8 mouse cellular contexts compared by ENCODE assay signal in genomic region chr7:127233765-127234164, GRCm38 (mm10). TPM values are rescaled to one million over a fixed set of nuclear protein-coding genes. Genes with fewer than 3 reads are reported as not detected.
A peak's percentile ranks its signal among the peaks of the same experiment; 100 is the strongest.
DNase-seq lines count a peak whose midpoint lies in the region; ATAC-seq and TF ChIP-seq lines count a peak whose summit lies in the region.

No protein-coding gene starts in this region.

- TF ChIP-seq CTCF in CH12.LX (conservative IDR thresholded peaks at IDR 0.05 in 1 of 2, IDR thresholded peaks at IDR 0.05 in 1 of 2; ENCODE audit: low read depth in 2 of 2, low read length in 2 of 2), result no peak

- WGBS in heart, embryonic 11.5 days (ENCODE audit: insufficient replicate concordance), result 3% methylated on average over 9 of the region's 9 CpGs
- 4% methylated on average over 9 of the region's 9 CpGs for WGBS in forebrain, embryonic 16.5 days
- WGBS in macrophage (ENCODE audit: missing documents), result 11% methylated on average over 9 of the region's 9 CpGs

- TF ChIP-seq POLR2A in CH12.LX (IDR thresholded peaks at IDR 0.05; ENCODE audit: low read depth, low read length), result no peak

- peaks cover 29% of the 10 kb centered on the region for H3K36me3 ChIP-seq in heart, embryonic 11.5 days (ENCODE audit: control insufficient read depth, insufficient read depth, low read length)
- H3K36me3 ChIP-seq in CH12.LX (replicated peaks in 1 of 2; ENCODE audit: control insufficient read depth in 1 of 2, insufficient read depth in 1 of 2, low read length in 1 of 2) (peaks cover 34 to 67% of the 10 kb centered on the region in 2 experiments), macrophage (ENCODE audit: inconsistent target) (peaks cover 20% of the 10 kb centered on the region; the same call in 1 of the 2 replicates)
- H3K36me3 ChIP-seq in forebrain, embryonic 16.5 days (ENCODE audit: control insufficient read depth, insufficient read depth), result peaks cover 25% of the 10 kb centered on the region

- TF ChIP-seq RAD21 in CH12.LX (IDR thresholded peaks at IDR 0.05; ENCODE audit: low read depth, low read length), result no peak

- dilution Hi-C loops in CH12.LX (cut with MboI; ENCODE audit: extremely low pct_ligation_motif_present, extremely low pct_unique_long_range_greater_than_20kb, low sequenced_read_pairs), result no loop called here

- peaks cover 16% of the 10 kb centered on the region for H3K4me1 ChIP-seq in heart, embryonic 11.5 days (ENCODE audit: control insufficient read depth, insufficient read depth, low read length)
- peaks cover 6 to 51% of the 10 kb centered on the region in 2 experiments; a peak in 3 of 4 replicates for H3K4me1 ChIP-seq in CH12.LX (ENCODE audit: control insufficient read depth in 1 of 2, insufficient read depth in 2 of 2)
- H3K4me1 ChIP-seq in forebrain, embryonic 16.5 days (replicated peaks; ENCODE audit: control insufficient read depth, insufficient read depth, low read length), result peaks cover 34% of the 10 kb centered on the region

- H3K9ac ChIP-seq in heart, embryonic 11.5 days (ENCODE audit: low read depth, low read length), result peak overlapping the region; percentile 98
- H3K9ac ChIP-seq in CH12.LX (ENCODE audit: insufficient read depth, low read depth), result peak overlapping the region; percentile 61
- H3K9ac ChIP-seq in forebrain, embryonic 16.5 days (replicated peaks; ENCODE audit: low read depth, low read length), result peak overlapping the region; percentile 96

- H3K4me3 ChIP-seq in heart, embryonic 11.5 days (ENCODE audit: low read depth, low read length), result peak overlapping the region; percentile 98
- peak overlapping the region; percentile 94 to 98 (median 97) for H3K4me3 ChIP-seq in CH12.LX (replicated peaks in 1 of 3; ENCODE audit: low read depth in 2 of 3, low read length in 2 of 3, poor library complexity in 1 of 3)
- H3K4me3 ChIP-seq in forebrain, embryonic 16.5 days (replicated peaks; ENCODE audit: low read length), result peak overlapping the region; percentile 85
- H3K4me3 ChIP-seq in macrophage (ENCODE audit: inconsistent target), result peak overlapping the region; percentile 83

- no peaks in the 10 kb centered on the region for H3K27me3 ChIP-seq in heart, embryonic 11.5 days (ENCODE audit: control insufficient read depth, insufficient read depth, low read length)
- no peaks in the 10 kb centered on the region for H3K27me3 ChIP-seq in CH12.LX (replicated peaks)
- H3K27me3 ChIP-seq in forebrain, embryonic 16.5 days (replicated peaks; ENCODE audit: control insufficient read depth, insufficient read depth, low read length), result no peaks in the 10 kb centered on the region

- H3K4me2 ChIP-seq in heart, embryonic 11.5 days, result peak overlapping the region; percentile 85
- H3K4me2 ChIP-seq in CH12.LX (ENCODE audit: insufficient read depth, low read depth, poor library complexity, severe bottlenecking), result peak overlapping the region; percentile 87
- H3K4me2 ChIP-seq in forebrain, embryonic 16.5 days (ENCODE audit: low read length), result peak overlapping the region; percentile 88

- no peaks in the 10 kb centered on the region for H3K9me3 ChIP-seq in heart, embryonic 11.5 days (replicated peaks; ENCODE audit: control insufficient read depth, low read length)
- H3K9me3 ChIP-seq in CH12.LX (replicated peaks; ENCODE audit: low read length), result no peaks in the 10 kb centered on the region
- no peaks in the 10 kb centered on the region for H3K9me3 ChIP-seq in forebrain, embryonic 16.5 days (ENCODE audit: control insufficient read depth, low read length)

- TF ChIP-seq EP300 in CH12.LX (IDR thresholded peaks at IDR 0.05; ENCODE audit: low read length), result no peak

- H3K27ac ChIP-seq in heart, embryonic 11.5 days (ENCODE audit: low read depth, low read length), result peak overlapping the region; percentile 99
- H3K27ac ChIP-seq in CH12.LX (ENCODE audit: insufficient read depth, low read depth) (no peak overlapping the region), macrophage (no peak overlapping the region)
- peak overlapping the region; percentile 100 for H3K27ac ChIP-seq in forebrain, embryonic 16.5 days (ENCODE audit: low read length)

- ATAC-seq in heart, embryonic 11.5 days (replicated peaks; ENCODE audit: insufficient number of reproducible peaks, low FRiP score, low TSS enrichment), result no peak
- no peak for ATAC-seq in forebrain, embryonic 16.5 days
- no peak for ATAC-seq in granulocyte monocyte progenitor cell, adult 5-6 weeks (replicated peaks; ENCODE audit: poor library complexity, severe bottlenecking)

- H3K79me2 ChIP-seq in CH12.LX (replicated peaks; ENCODE audit: control insufficient read depth, extremely low read depth, insufficient read depth, poor library complexity, severe bottlenecking) (peaks cover 31% of the 10 kb centered on the region), macrophage (ENCODE audit: inconsistent target) (peaks cover 31% of the 10 kb centered on the region)

- in situ Hi-C loops in CH12.LX (cut with MboI; ENCODE audit: low pct_ligation_motif_present, low pct_unique_long_range_greater_than_20kb, low sequenced_read_pairs), result no loop called here

- DNase-seq in heart, postnatal 36 days, result no peak
- DNase-seq in CH12.LX (ENCODE audit: extremely low read depth), result no peak
- DNase-seq in ovary, postnatal 14 days (ENCODE audit: low spot score), result no peak
- DNase-seq in right cerebral cortex, postnatal 14 days, result no peak

- intact Hi-C loops in heart, postnatal 36 days (cut with DNase I), result loop anchor here (1.0 kb wide), 1 partner anchor 37 kb away; the partner anchor contains the start of gene Cd2bp2

RNA-seq across cellular contexts. Expression of gene Sept1, which starts 0.8 kb away (rescaled TPM):
- 19.8 and 23.1 TPM in 2 replicates for polyA plus RNA-seq in heart, embryonic 11.5 days (2014; fragmentation: Nextera tagmentation; extraction: Ambion mirVana)
- 1 to 10 TPM; 2.8 TPM for total RNA-seq in heart, postnatal 36 days (2021)
- total RNA-seq in CH12.LX (2012; rRNA removed) (73.8 and 92.3 TPM in 2 replicates), CH12.LX (2014; rRNA removed) (42.1 and 42.7 TPM in 2 replicates)
- polyA plus RNA-seq in CH12.LX (2012; ENCODE audit: insufficient read length, low read depth) (147 and 171 TPM in 2 replicates), macrophage (2018) (0.75 to 2.4 TPM (median 1.9 TPM) in 3 replicates)
- 18.8 and 26.5 TPM in 2 replicates for polyA plus RNA-seq in forebrain, embryonic 16.5 days (2015; fragmentation: Nextera tagmentation; extraction: Ambion mirVana)
- 1 to 10 TPM in 16 of 26 experiments, not detected in 10; 1.4 to 7.7 (median 3.5) TPM for total RNA-seq in macrophage (2018; cell fraction: chromatin; rRNA removed)
- 1 to 10 TPM in 3 of 26 experiments, under 1 TPM in 20, not detected in 3; 0.18 to 1.8 (median 0.47) TPM for total RNA-seq in macrophage (2018; cell fraction: cytosol; rRNA removed)
- total RNA-seq in macrophage (2018; cell fraction: nucleus; rRNA removed), result 10 to 100 TPM in 5 of 26 experiments, 1 to 10 TPM in 19, under 1 TPM in 2; 0.89 to 12.9 (median 2.4) TPM
- 17.1 and 23.3 TPM in 2 replicates for total RNA-seq in granulocyte monocyte progenitor cell, adult 5-6 weeks (2014; fragmentation: Nextera tagmentation)
- total RNA-seq in granulocyte monocyte progenitor cell, adult 5-6 weeks (2017), result 29.1 and 33.3 TPM in 2 replicates

RNA-seq across cellular contexts. Expression of gene Zfp553, which starts 0.9 kb away (rescaled TPM):
- polyA plus RNA-seq in heart, embryonic 11.5 days (2014; fragmentation: Nextera tagmentation; extraction: Ambion mirVana), result 12.3 and 14.6 TPM in 2 replicates
- total RNA-seq in heart, postnatal 36 days (2021), result 1 to 10 TPM; 6.0 to 6.6 TPM
- total RNA-seq in CH12.LX (2012; rRNA removed), result 17.4 and 18.8 TPM in 2 replicates
- total RNA-seq in CH12.LX (2014; rRNA removed), result 8.6 and 9.8 TPM in 2 replicates
- 15.0 and 15.2 TPM in 2 replicates for polyA plus RNA-seq in CH12.LX (2012; ENCODE audit: insufficient read length, low read depth)
- 66.1 and 69.3 TPM in 2 replicates for polyA plus RNA-seq in forebrain, embryonic 16.5 days (2015; fragmentation: Nextera tagmentation; extraction: Ambion mirVana)
- total RNA-seq in macrophage (2018; cell fraction: chromatin; rRNA removed), result 10 to 100 TPM in 5 of 26 experiments, 1 to 10 TPM in 16, under 1 TPM in 4, not detected in 1; 0.28 to 18.2 (median 5.4) TPM
- 1 to 10 TPM; 1.0 to 7.9 (median 4.7) TPM for total RNA-seq in macrophage (2018; cell fraction: cytosol; rRNA removed)
- 10 to 100 TPM in 4 of 26 experiments, 1 to 10 TPM in 20, under 1 TPM in 2; 0.56 to 13.9 (median 3.3) TPM for total RNA-seq in macrophage (2018; cell fraction: nucleus; rRNA removed)
- 5.4 to 7.1 TPM (median 5.6 TPM) in 3 replicates for polyA plus RNA-seq in macrophage (2018)
- total RNA-seq in granulocyte monocyte progenitor cell, adult 5-6 weeks (2014; fragmentation: Nextera tagmentation), result 6.0 and 18.7 TPM in 2 replicates
- total RNA-seq in granulocyte monocyte progenitor cell, adult 5-6 weeks (2017), result 11.4 and 12.0 TPM in 2 replicates

RNA-seq across cellular contexts. Expression of gene Zfp771, which starts 10.3 kb away (rescaled TPM):
- polyA plus RNA-seq in heart, embryonic 11.5 days (2014; fragmentation: Nextera tagmentation; extraction: Ambion mirVana), result 35.6 and 39.7 TPM in 2 replicates
- total RNA-seq in heart, postnatal 36 days (2021), result 10 to 100 TPM; 19.1 TPM
- total RNA-seq in CH12.LX (2012; rRNA removed) (26.5 and 29.8 TPM in 2 replicates), CH12.LX (2014; rRNA removed) (23.9 and 27.0 TPM in 2 replicates)
- polyA plus RNA-seq in CH12.LX (2012; ENCODE audit: insufficient read length, low read depth) (34.7 and 35.5 TPM in 2 replicates), macrophage (2018) (2.3 to 8.3 TPM (median 8.1 TPM) in 3 replicates)
- 59.1 and 66.6 TPM in 2 replicates for polyA plus RNA-seq in forebrain, embryonic 16.5 days (2015; fragmentation: Nextera tagmentation; extraction: Ambion mirVana)
- 10 to 100 TPM in 24 of 26 experiments, 1 to 10 TPM in 2; 4.1 to 36.9 (median 18.8) TPM for total RNA-seq in macrophage (2018; cell fraction: chromatin; rRNA removed)
- 1 to 10 TPM; 3.9 to 9.6 (median 6.6) TPM for total RNA-seq in macrophage (2018; cell fraction: cytosol; rRNA removed)
- total RNA-seq in macrophage (2018; cell fraction: nucleus; rRNA removed), result 10 to 100 TPM in 18 of 26 experiments, 1 to 10 TPM in 8; 6.5 to 27.8 (median 13.3) TPM
- 4.9 and 7.8 TPM in 2 replicates for total RNA-seq in granulocyte monocyte progenitor cell, adult 5-6 weeks (2014; fragmentation: Nextera tagmentation)
- total RNA-seq in granulocyte monocyte progenitor cell, adult 5-6 weeks (2017), result 5.9 and 10.6 TPM in 2 replicates

RNA-seq across cellular contexts. Expression of gene Mylpf, which starts 25.1 kb away (rescaled TPM):
- polyA plus RNA-seq in heart, embryonic 11.5 days (2014; fragmentation: Nextera tagmentation; extraction: Ambion mirVana), result 27.8 and 37.5 TPM in 2 replicates
- total RNA-seq in heart, postnatal 36 days (2021), result 1 to 10 TPM; 2.4 to 2.5 TPM
- 3.0 and 4.2 TPM in 2 replicates for total RNA-seq in CH12.LX (2012; rRNA removed)
- total RNA-seq in CH12.LX (2014; rRNA removed), result 0.49 and 3.2 TPM in 2 replicates
- 4.1 and 5.2 TPM in 2 replicates for polyA plus RNA-seq in CH12.LX (2012; ENCODE audit: insufficient read length, low read depth)
- polyA plus RNA-seq in forebrain, embryonic 16.5 days (2015; fragmentation: Nextera tagmentation; extraction: Ambion mirVana), result 4.1 and 8.3 TPM in 2 replicates
- total RNA-seq in macrophage (2018; cell fraction: chromatin; rRNA removed), result 10 to 100 TPM in 1 of 26 experiments, 1 to 10 TPM in 9, not detected in 16; 1.3 to 16.0 (median 2.7) TPM
- 1 to 10 TPM in 19 of 26 experiments, under 1 TPM in 7; 0.44 to 2.8 (median 1.3) TPM for total RNA-seq in macrophage (2018; cell fraction: cytosol; rRNA removed)
- total RNA-seq in macrophage (2018; cell fraction: nucleus; rRNA removed), result 1 to 10 TPM in 10 of 26 experiments, not detected in 16; 1.0 to 6.5 (median 1.6) TPM
- polyA plus RNA-seq in macrophage (2018), result 0.47 to 1.4 TPM in 2 of 3 replicates, not detected in the other
- 9.1 and 25.5 TPM in 2 replicates for total RNA-seq in granulocyte monocyte progenitor cell, adult 5-6 weeks (2014; fragmentation: Nextera tagmentation)
- 1.2 and 4.3 TPM in 2 replicates for total RNA-seq in granulocyte monocyte progenitor cell, adult 5-6 weeks (2017)

RNA-seq across cellular contexts. Expression of gene Tbc1d10b, which starts 25.5 kb away (rescaled TPM):
- 17.5 and 23.7 TPM in 2 replicates for polyA plus RNA-seq in heart, embryonic 11.5 days (2014; fragmentation: Nextera tagmentation; extraction: Ambion mirVana)
- total RNA-seq in heart, postnatal 36 days (2021), result 10 to 100 TPM; 24.6 to 26.4 TPM
- 25.9 and 28.0 TPM in 2 replicates for total RNA-seq in CH12.LX (2012; rRNA removed)
- total RNA-seq in CH12.LX (2014; rRNA removed), result 17.9 and 18.2 TPM in 2 replicates
- polyA plus RNA-seq in CH12.LX (2012; ENCODE audit: insufficient read length, low read depth), result 25.6 and 26.6 TPM in 2 replicates
- 24.9 and 31.0 TPM in 2 replicates for polyA plus RNA-seq in forebrain, embryonic 16.5 days (2015; fragmentation: Nextera tagmentation; extraction: Ambion mirVana)
- total RNA-seq in macrophage (2018; cell fraction: chromatin; rRNA removed), result 100 to 1,000 TPM in 20 of 26 experiments, 10 to 100 TPM in 6; 33.6 to 381 (median 157) TPM
- total RNA-seq in macrophage (2018; cell fraction: cytosol; rRNA removed), result 10 to 100 TPM; 26.2 to 77.2 (median 49.3) TPM
- 100 to 1,000 TPM in 10 of 26 experiments, 10 to 100 TPM in 16; 22.3 to 223 (median 94.1) TPM for total RNA-seq in macrophage (2018; cell fraction: nucleus; rRNA removed)
- polyA plus RNA-seq in macrophage (2018), result 32.8 to 44.1 TPM (median 41.7 TPM) in 3 replicates
- total RNA-seq in granulocyte monocyte progenitor cell, adult 5-6 weeks (2014; fragmentation: Nextera tagmentation), result 27.0 and 33.2 TPM in 2 replicates
- 26.2 and 35.0 TPM in 2 replicates for total RNA-seq in granulocyte monocyte progenitor cell, adult 5-6 weeks (2017)

Comparison
In these comparisons a context has a peak if more than half of its experiments do, and no peak if none do; other contexts are left out.
1. H3K27ac ChIP-seq: peak in heart, embryonic 11.5 days (single experiment) and forebrain, embryonic 16.5 days (single experiment); none in CH12.LX (single experiment) and macrophage (single experiment).
2. Peak in every context shown above with its lines, with median percentiles within 50 percentile points of each other: H3K4me2 ChIP-seq, H3K4me3 ChIP-seq and H3K9ac ChIP-seq.